Mouse (Mus musculus) lung, embryonic 16.5 days (tissue): ENCODE data around the gene Slc16a12. TPM values are rescaled to one million over a fixed set of nuclear protein-coding genes. Genes with fewer than 3 reads are reported as not detected.

ENCODE experiments used
- ATAC-seq: fragments of 200-750 bp; cut with Nextera tagmentation; 2 replicates; pipeline ENCODE4 v1.8.0; 2017; ENCODE audit warnings: low read depth, mild to moderate bottlenecking, moderate library complexity
- H3K27ac ChIP-seq: fragments of 300-500 bp; sonication (generic); 2 replicates; pipeline ENCODE4 v1.5.1; 2014; ENCODE audit warnings: mild to moderate bottlenecking, control low read depth, low read length
- H3K27me3 ChIP-seq: fragments of 300-500 bp; sonication (generic); 2 replicates; pipeline ENCODE4 v1.6.1; 2014; ENCODE audit warnings: low read depth, low read length, mixed read lengths; ENCODE audit not compliant: control insufficient read depth, insufficient read depth
- H3K36me3 ChIP-seq: fragments of 300-500 bp; sonication (generic); 2 replicates; pipeline ENCODE4 v1.6.1; 2014; ENCODE audit warnings: low read length; ENCODE audit not compliant: control insufficient read depth, insufficient read depth
- H3K4me1 ChIP-seq: fragments of 300-500 bp; sonication (generic); replicated peaks from 2 replicates; pipeline ENCODE4 v1.6.1; 2014; ENCODE audit warnings: low read length, mixed read lengths; ENCODE audit not compliant: control insufficient read depth, insufficient read depth
- H3K4me2 ChIP-seq: fragments of 300-500 bp; sonication (generic); 2 replicates; pipeline ENCODE4 v1.6.1; 2014; ENCODE audit warnings: low read depth, low read length, control low read depth
- H3K4me3 ChIP-seq: fragments of 300-500 bp; sonication (generic); 2 replicates; pipeline ENCODE4 v1.5.1; 2014; ENCODE audit warnings: mild to moderate bottlenecking, low read length, control low read depth
- H3K9ac ChIP-seq: fragments of 300-500 bp; sonication (generic); 2 replicates; pipeline ENCODE4 v1.6.1; 2014; ENCODE audit warnings: low read length, control low read depth
- H3K9me3 ChIP-seq: fragments of 300-500 bp; sonication (generic); 2 replicates; pipeline ENCODE4 v1.6.1; 2016; ENCODE audit warnings: low read length; ENCODE audit not compliant: control insufficient read depth
- whole genome bisulfite sequencing: fragments of 180-500 bp; shearing (Covaris S2); extraction: QIAGEN DNeasy Blood & Tissue Kit; methylation state at CpG from one replicate; pipeline ENCODE4 v1.1.7; 2014; 5-methylcytosine and 5-hydroxymethylcytosine counted together
- polyA plus RNA-seq: library from polyadenylated mRNA; unstranded; fragments of >200 nt; fragmentation: Nextera tagmentation; extraction: Ambion mirVana; gene quantifications from 2 replicates; pipeline ENCODE4 v1.2.1, GENCODE M21; 2015

Slc16a12 gene
- polyA plus RNA-seq, 1 experiment from 2014 or later, result 16.0 TPM

- 60% methylated on average over 4 of the region's 4 CpGs for WGBS
- Histone ChIP-seq H3K4me1 (no peaks in the 10 kb centered on the region), H3K4me3 (no peak overlapping the region), H3K4me2 (no peak overlapping the region), H3K36me3 (0 out of 2 replicates have a peak, but pooled peaks cover 2% of the 10 kb centered on the region), H3K27ac (no peak overlapping the region), H3K9me3 (no peaks in the 10 kb centered on the region), H3K27me3 (no peaks in the 10 kb centered on the region), H3K9ac (no peak overlapping the region)
- ATAC-seq, result peak; percentile 23; the same call in 1 of the 2 replicates
These were observed 11.2 kb downstream of the Slc16a12 start for GRCm38 (mm10) chr19:34735900-34736299.

- H3K27me3 ChIP-seq, result no peaks in the 10 kb centered on the region
- H3K27ac ChIP-seq, result no peak overlapping the region
- H3K4me3 ChIP-seq, result no peak overlapping the region
- no peaks in the 10 kb centered on the region for H3K9me3 ChIP-seq
- H3K4me1 ChIP-seq, result peaks cover 3% of the 10 kb centered on the region
- 47% methylated on average over 3 of the region's 3 CpGs for WGBS
- H3K36me3 ChIP-seq, result 0 out of 2 replicates have a peak, but pooled peaks cover 2% of the 10 kb centered on the region
- peak; percentile 47 for ATAC-seq
- no peak overlapping the region for H3K9ac ChIP-seq
- no peak overlapping the region for H3K4me2 ChIP-seq
These were observed 14.1 kb downstream of the Slc16a12 start for GRCm38 (mm10) chr19:34733020-34733419.

DNA sequence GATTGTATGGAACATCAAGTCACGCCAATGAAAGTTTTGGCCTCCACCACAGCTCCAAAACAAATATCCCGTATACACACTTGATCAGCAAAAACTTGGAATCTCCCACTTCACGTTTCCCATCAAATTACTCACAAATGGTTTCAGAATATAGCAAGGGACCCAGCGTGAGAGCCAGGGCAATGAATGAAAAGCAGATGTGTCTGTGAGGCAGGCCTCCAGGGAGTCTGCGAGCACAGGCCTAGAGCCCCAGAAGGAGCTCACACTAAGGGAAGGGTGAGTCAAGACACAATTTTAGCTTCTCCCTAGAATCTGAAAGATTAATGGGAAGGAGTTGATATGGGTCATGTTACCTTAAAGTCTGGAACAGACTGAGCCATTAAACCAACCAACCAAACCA is 15.7 kb downstream of the Slc16a12 start:
- no peak overlapping the region for H3K4me3 ChIP-seq
- H3K4me1 ChIP-seq, result peaks cover 4% of the 10 kb centered on the region
- no peak overlapping the region for H3K4me2 ChIP-seq
- no peak for ATAC-seq
- no peaks in the 10 kb centered on the region for H3K9me3 ChIP-seq
- H3K27ac ChIP-seq, result no peak overlapping the region
- no peak overlapping the region for H3K9ac ChIP-seq
- no peaks in the 10 kb centered on the region for H3K27me3 ChIP-seq
- WGBS, result 70% methylated on average over 5 of the region's 5 CpGs
- no peaks in the 10 kb centered on the region for H3K36me3 ChIP-seq

DNA sequence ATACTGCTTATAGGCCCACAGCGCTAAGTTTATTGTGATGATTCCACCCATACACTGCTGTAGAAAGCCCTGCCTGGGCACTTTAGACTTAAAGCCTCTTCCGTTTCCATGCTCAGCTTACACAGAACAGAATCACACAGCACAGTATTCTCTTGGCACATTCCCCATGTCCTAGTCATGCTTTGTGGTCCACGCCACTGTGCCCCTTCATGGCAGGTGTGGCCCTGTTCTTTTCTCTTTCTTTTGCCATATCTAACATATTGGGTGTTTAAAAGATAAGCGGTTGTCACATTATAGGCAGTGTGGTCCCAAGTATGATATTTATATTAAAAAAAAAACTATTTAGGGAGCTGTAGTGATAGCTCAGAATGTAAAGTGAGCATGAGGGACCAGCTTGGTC is 16.5 kb downstream of the Slc16a12 start:
- no peaks in the 10 kb centered on the region for H3K36me3 ChIP-seq
- no peak overlapping the region for H3K9ac ChIP-seq
- no peak overlapping the region for H3K27ac ChIP-seq
- peaks cover 6% of the 10 kb centered on the region for H3K4me1 ChIP-seq
- H3K4me2 ChIP-seq, result no peak overlapping the region
- no peaks in the 10 kb centered on the region for H3K9me3 ChIP-seq
- ATAC-seq, result no peak
- H3K27me3 ChIP-seq, result no peaks in the 10 kb centered on the region
- 84% methylated on average over 4 of the region's 4 CpGs for WGBS
- H3K4me3 ChIP-seq, result no peak overlapping the region

DNA sequence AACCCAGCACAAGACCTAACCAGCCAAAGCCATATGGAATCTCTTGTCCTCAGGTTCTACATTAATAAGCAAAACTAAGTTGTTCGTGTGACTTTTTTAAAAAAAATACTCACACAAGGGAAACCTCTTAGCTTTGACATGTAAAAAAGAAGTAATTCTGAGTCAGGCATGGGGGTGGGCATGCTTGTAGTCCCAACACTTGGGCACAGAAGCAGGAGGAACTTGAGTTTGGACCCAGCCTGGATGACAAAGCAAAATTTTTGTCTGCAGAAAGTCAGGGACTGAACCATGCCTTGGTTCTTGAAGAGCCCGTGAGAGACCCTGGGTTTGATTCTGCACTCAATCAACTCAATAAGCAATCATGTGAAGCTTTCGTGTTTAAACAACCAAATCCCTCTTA is 17.6 kb downstream of the Slc16a12 start:
- Histone ChIP-seq H3K4me1 (peaks cover 6% of the 10 kb centered on the region), H3K4me3 (no peak overlapping the region), H3K9me3 (no peaks in the 10 kb centered on the region), H3K9ac (no peak overlapping the region), H3K27me3 (no peaks in the 10 kb centered on the region), H3K36me3 (no peaks in the 10 kb centered on the region), H3K27ac (no peak overlapping the region), H3K4me2 (no peak overlapping the region)
- no peak for ATAC-seq
- 71% methylated on average over 3 of the region's 3 CpGs for WGBS

DNA sequence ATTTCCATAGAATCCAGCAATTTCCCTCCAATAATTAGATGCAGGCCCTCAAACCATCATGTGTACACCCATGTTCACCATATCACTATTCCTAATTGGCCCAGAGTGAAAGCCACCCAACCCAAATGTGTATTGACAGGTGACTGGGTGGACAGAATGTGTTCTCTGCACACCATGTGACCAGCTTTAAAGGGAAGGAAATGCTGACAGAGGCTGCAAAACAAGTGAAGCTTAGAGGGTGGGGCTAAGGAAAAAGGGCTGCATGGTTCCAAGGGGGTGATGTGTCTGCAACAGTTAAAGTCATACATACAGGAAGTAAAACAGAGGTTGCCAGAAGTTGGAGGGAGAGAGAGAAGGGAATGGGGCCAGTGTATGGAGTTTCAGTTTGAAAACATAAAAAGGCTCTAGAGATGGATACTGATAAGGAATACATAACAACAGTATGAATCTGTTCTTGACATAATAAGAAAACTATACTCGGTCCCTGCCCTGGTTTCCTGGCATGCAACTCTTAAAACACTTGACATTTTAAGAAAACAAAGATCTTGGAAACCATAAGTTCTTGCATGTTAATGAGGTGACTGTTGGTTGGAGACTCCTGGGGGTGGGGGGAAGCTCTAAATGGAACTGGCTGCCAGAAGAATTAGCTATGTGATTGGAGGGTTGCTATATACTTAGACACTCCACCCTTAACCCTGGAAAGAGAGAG is 20.7 kb downstream of the Slc16a12 start:
- Histone ChIP-seq H3K9me3 (no peaks in the 10 kb centered on the region), H3K27ac (0 out of 2 replicates have a peak overlapping the region, but pooled peaks have one; percentile 29), H3K4me2 (no peak overlapping the region), H3K4me3 (no peak overlapping the region), H3K9ac (no peak overlapping the region), H3K27me3 (no peaks in the 10 kb centered on the region), H3K36me3 (no peaks in the 10 kb centered on the region), H3K4me1 (peaks cover 6% of the 10 kb centered on the region)
- 20% methylated on average over 1 of the region's 1 CpGs for WGBS
- ATAC-seq, result peak; percentile 93

DNA sequence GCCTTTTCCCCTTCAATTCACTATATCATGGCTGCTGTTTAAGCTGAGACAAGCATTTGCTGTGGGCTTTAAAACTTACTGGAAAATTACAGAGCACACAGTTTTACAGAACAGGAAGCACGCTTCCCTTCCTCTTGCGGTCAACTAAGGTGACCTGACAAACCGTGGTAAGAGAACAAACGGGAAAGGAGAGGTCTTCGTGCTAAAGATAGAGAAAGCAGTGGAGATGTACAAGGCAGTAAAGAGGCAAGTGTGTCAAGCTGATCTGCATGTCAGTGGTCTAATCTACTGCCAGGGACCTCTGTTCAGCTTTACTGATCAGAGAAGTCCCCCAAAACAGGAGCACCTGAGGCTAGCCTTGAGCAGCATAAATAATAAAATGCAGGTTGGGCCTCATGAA is 21.7 kb downstream of the Slc16a12 start:
- Histone ChIP-seq H3K9ac (no peak overlapping the region), H3K27ac (no peak overlapping the region), H3K27me3 (no peaks in the 10 kb centered on the region), H3K4me3 (no peak overlapping the region), H3K36me3 (no peaks in the 10 kb centered on the region), H3K4me2 (no peak overlapping the region), H3K4me1 (peaks cover 5% of the 10 kb centered on the region), H3K9me3 (no peaks in the 10 kb centered on the region)
- 73% methylated on average over 5 of the region's 5 CpGs for WGBS
- no peak for ATAC-seq

DNA sequence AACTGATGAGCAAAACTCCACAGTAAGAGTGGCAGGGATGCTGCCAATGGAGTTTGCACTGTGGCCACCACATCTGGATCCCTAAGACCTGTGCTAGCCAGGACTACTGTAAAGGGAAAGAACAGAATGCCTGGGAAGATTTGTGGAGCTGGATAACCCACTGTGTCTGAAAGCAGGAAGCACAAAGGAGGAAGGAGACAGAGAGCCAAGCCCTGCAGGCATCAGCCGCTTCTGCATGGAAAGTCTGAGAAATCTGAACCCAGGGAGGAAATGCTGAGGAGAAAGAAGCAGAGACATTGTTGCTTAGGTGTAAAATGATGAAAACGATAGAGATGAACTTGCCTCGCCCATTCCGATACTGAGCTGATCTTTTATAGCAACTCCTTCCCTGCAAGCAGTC is 22.5 kb downstream of the Slc16a12 start:
- Histone ChIP-seq H3K27ac (no peak overlapping the region), H3K36me3 (no peaks in the 10 kb centered on the region), H3K27me3 (no peaks in the 10 kb centered on the region), H3K4me3 (no peak overlapping the region), H3K4me2 (no peak overlapping the region), H3K9ac (no peak overlapping the region), H3K4me1 (peaks cover 3% of the 10 kb centered on the region; the same call in 1 of the 2 replicates), H3K9me3 (no peaks in the 10 kb centered on the region)
- WGBS, result 88% methylated on average over 4 of the region's 4 CpGs
- ATAC-seq, result no peak

DNA sequence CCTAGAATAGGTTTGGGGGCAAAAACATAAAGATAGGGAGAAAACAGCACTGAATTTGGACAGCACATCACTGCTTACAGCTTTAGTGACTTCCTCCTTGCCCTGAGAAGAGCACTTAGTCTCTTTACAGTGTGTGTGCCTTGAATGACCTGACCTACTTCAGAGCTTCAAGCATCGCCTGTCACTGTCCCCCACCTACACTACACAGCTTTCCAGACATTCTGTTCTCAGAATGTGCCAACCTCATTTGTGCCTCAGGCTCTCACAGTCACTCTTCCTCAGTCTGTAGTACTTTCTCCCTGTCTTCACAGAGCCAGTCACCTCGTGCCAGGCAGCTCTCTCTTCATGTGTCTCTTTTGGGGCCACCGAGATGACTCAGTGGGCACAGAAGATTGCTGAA is 24.5 kb downstream of the Slc16a12 start:
- Histone ChIP-seq H3K4me3 (no peak overlapping the region), H3K27me3 (no peaks in the 10 kb centered on the region), H3K4me2 (no peak overlapping the region), H3K27ac (no peak overlapping the region), H3K9me3 (no peaks in the 10 kb centered on the region), H3K9ac (no peak overlapping the region), H3K4me1 (peaks cover 3% of the 10 kb centered on the region; the same call in 1 of the 2 replicates), H3K36me3 (no peaks in the 10 kb centered on the region)
- 60% methylated on average over 3 of the region's 3 CpGs for WGBS
- no peak for ATAC-seq
